Mouse (Mus musculus) midbrain, postnatal 0 days (tissue): ENCODE measurements around the gene Tmem94. TPM values are rescaled to one million over a fixed set of nuclear protein-coding genes. Genes with fewer than 3 reads are reported as not detected.

Source experiments
- ATAC-seq: fragments of 200-750 bp; cut with Nextera tagmentation; 2 replicates; pipeline ENCODE4 v1.8.0; 2017; ENCODE audit warnings: moderate number of reproducible peaks, mild to moderate bottlenecking, moderate TSS enrichment, moderate library complexity; ENCODE audit not compliant: low FRiP score
- DNase-seq: peaks from one replicate; pipeline ENCODE4 v3.0.0-alpha.2; 2015; ENCODE audit warnings: low spot score
- H3K27ac ChIP-seq: fragments of 300-500 bp; sonication (generic); 2 replicates; pipeline ENCODE4 v1.5.1; 2014; ENCODE audit warnings: low read depth, mild to moderate bottlenecking, low read length, mixed read lengths
- H3K27me3 ChIP-seq: fragments of 300-500 bp; sonication (generic); 2 replicates; pipeline ENCODE4 v1.6.1; 2014; ENCODE audit warnings: low read length, control low read depth, mixed read lengths; ENCODE audit not compliant: insufficient read depth
- H3K36me3 ChIP-seq: fragments of 300-500 bp; sonication (generic); 2 replicates; pipeline ENCODE4 v1.6.1; 2014; ENCODE audit warnings: low read length, control low read depth, mixed read lengths; ENCODE audit not compliant: insufficient read depth
- H3K4me1 ChIP-seq: fragments of 300-500 bp; sonication (generic); 2 replicates; pipeline ENCODE4 v1.6.1; 2014; ENCODE audit warnings: mild to moderate bottlenecking, control low read depth, antibody characterized with exemption, low read length, mixed read lengths; ENCODE audit not compliant: insufficient read depth
- H3K4me2 ChIP-seq: fragments of 300-500 bp; sonication (generic); 2 replicates; pipeline ENCODE4 v1.6.1; 2014; ENCODE audit warnings: low read depth, mild to moderate bottlenecking, low read length, mixed read lengths; ENCODE audit not compliant: poor library complexity, severe bottlenecking
- H3K4me3 ChIP-seq: fragments of 300-500 bp; sonication (generic); 2 replicates; pipeline ENCODE4 v1.5.1; 2014; ENCODE audit warnings: low read depth, mild to moderate bottlenecking, low read length, moderate library complexity
- H3K9ac ChIP-seq: fragments of 300-500 bp; sonication (generic); replicated peaks from 2 replicates; pipeline ENCODE4 v1.6.1; 2014; ENCODE audit warnings: mild to moderate bottlenecking, low read length, moderate library complexity, mixed read lengths; ENCODE audit not compliant: poor library complexity, severe bottlenecking
- H3K9me3 ChIP-seq: fragments of 300-500 bp; sonication (generic); 2 replicates; pipeline ENCODE4 v1.6.1; 2016; ENCODE audit warnings: low read length, control low read depth
- CTCF ChIP-seq: IDR thresholded peaks from 2 replicates; pipeline ENCODE4 v1.5.1; 2016; ENCODE audit warnings: antibody characterized with exemption, mild to moderate bottlenecking
- WGBS: fragments of 180-500 bp; shearing (Covaris S2); extraction: QIAGEN DNeasy Blood & Tissue Kit; methylation state at CpG from one replicate; pipeline ENCODE4 v1.1.7; 2014; 5-methylcytosine and 5-hydroxymethylcytosine counted together
- polyA plus RNA-seq: library from polyadenylated mRNA; unstranded; fragments of >200 nt; fragmentation: Nextera tagmentation; extraction: Ambion mirVana; gene quantifications from 2 replicates; pipeline ENCODE4 v1.2.1, GENCODE M21; 2015
- total RNA-seq: library from RNA; depleted of rRNA; stranded (reverse); fragments of >200 nt; gene quantifications from 2 replicates; pipeline ENCODE4 v1.2.3, GENCODE M21; 2014

The Tmem94 gene
- total and polyA plus RNA-seq, 2 experiments from 2014 or later: 15.9 to 32.7 TPM

GRCm38 (mm10) chr11:115734041-115734686 is 31.1 kb upstream of the Tmem94 start:
- Histone ChIP-seq H3K27me3 (no peaks in the 10 kb centered on the region), H3K27ac (no peak overlapping the region), H3K9ac (no peak overlapping the region), H3K36me3 (no peaks in the 10 kb centered on the region), H3K4me3 (no peak overlapping the region), H3K9me3 (no peaks in the 10 kb centered on the region), H3K4me1 (no peaks in the 10 kb centered on the region), H3K4me2 (no peak overlapping the region)
- no peak for ATAC-seq
- peak; percentile 17 for DNase-seq
- TF ChIP-seq CTCF: no peak
- WGBS: 55% methylated on average over 11 of the region's 11 CpGs

GRCm38 (mm10) chr11:115737608-115738208 is 27.5 kb upstream of the Tmem94 start:
- H3K4me1 ChIP-seq: no peaks in the 10 kb centered on the region
- no peaks in the 10 kb centered on the region for H3K9me3 ChIP-seq
- WGBS: 18% methylated on average over 10 of the region's 10 CpGs
- no peaks in the 10 kb centered on the region for H3K27me3 ChIP-seq
- H3K36me3 ChIP-seq: no peaks in the 10 kb centered on the region
- H3K4me3 ChIP-seq: no peak overlapping the region
- H3K9ac ChIP-seq: no peak overlapping the region
- DNase-seq: no peak
- H3K27ac ChIP-seq: no peak overlapping the region
- TF ChIP-seq CTCF: no peak
- no peak overlapping the region for H3K4me2 ChIP-seq
- no peak for ATAC-seq

- no peak overlapping the region for H3K4me3 ChIP-seq
- H3K4me1 ChIP-seq: no peaks in the 10 kb centered on the region
- no peaks in the 10 kb centered on the region for H3K36me3 ChIP-seq
- no peak overlapping the region for H3K27ac ChIP-seq
- H3K9ac ChIP-seq: no peak overlapping the region
- no peaks in the 10 kb centered on the region for H3K27me3 ChIP-seq
- WGBS: 46% methylated on average over 13 of the region's 13 CpGs
- ATAC-seq: no peak
- TF ChIP-seq CTCF: no peak
- H3K4me2 ChIP-seq: no peak overlapping the region
- no peaks in the 10 kb centered on the region for H3K9me3 ChIP-seq
- no peak for DNase-seq
Measured at GRCm38 (mm10) chr11:115738275-115738885, 26.9 kb upstream of the Tmem94 start.

GRCm38 (mm10) chr11:115741070-115741469 is 24.2 kb upstream of the Tmem94 start:
- no peaks in the 10 kb centered on the region for H3K27me3 ChIP-seq
- 90% methylated on average over 11 of the region's 11 CpGs for WGBS
- H3K36me3 ChIP-seq: no peaks in the 10 kb centered on the region
- H3K4me3 ChIP-seq: no peak overlapping the region
- H3K9ac ChIP-seq: no peak overlapping the region
- no peak for TF ChIP-seq CTCF
- ATAC-seq: no peak
- H3K4me2 ChIP-seq: no peak overlapping the region
- no peaks in the 10 kb centered on the region for H3K4me1 ChIP-seq
- no peak overlapping the region for H3K27ac ChIP-seq
- no peak for DNase-seq
- no peaks in the 10 kb centered on the region for H3K9me3 ChIP-seq

- WGBS: 89% methylated on average over 9 of the region's 9 CpGs
- Histone ChIP-seq H3K4me2 (no peak overlapping the region), H3K9me3 (no peaks in the 10 kb centered on the region), H3K4me3 (no peak overlapping the region), H3K4me1 (no peaks in the 10 kb centered on the region), H3K36me3 (no peaks in the 10 kb centered on the region), H3K27ac (no peak overlapping the region), H3K27me3 (no peaks in the 10 kb centered on the region), H3K9ac (no peak overlapping the region)
- DNase-seq (no peak), ATAC-seq (no peak)
- no peak for TF ChIP-seq CTCF
Measured at GRCm38 (mm10) chr11:115742926-115743325, 22.3 kb upstream of the Tmem94 start.

- Histone ChIP-seq H3K9me3 (no peaks in the 10 kb centered on the region), H3K27ac (no peak overlapping the region), H3K27me3 (no peaks in the 10 kb centered on the region), H3K4me3 (no peak overlapping the region), H3K9ac (no peak overlapping the region), H3K4me2 (no peak overlapping the region), H3K36me3 (no peaks in the 10 kb centered on the region), H3K4me1 (no peaks in the 10 kb centered on the region)
- no peak for TF ChIP-seq CTCF
- DNase-seq: no peak
- no peak for ATAC-seq
- 84% methylated on average over 5 of the region's 5 CpGs for WGBS
Measured at GRCm38 (mm10) chr11:115744385-115744784, 20.8 kb upstream of the Tmem94 start.
